In the genomic region with DNA sequence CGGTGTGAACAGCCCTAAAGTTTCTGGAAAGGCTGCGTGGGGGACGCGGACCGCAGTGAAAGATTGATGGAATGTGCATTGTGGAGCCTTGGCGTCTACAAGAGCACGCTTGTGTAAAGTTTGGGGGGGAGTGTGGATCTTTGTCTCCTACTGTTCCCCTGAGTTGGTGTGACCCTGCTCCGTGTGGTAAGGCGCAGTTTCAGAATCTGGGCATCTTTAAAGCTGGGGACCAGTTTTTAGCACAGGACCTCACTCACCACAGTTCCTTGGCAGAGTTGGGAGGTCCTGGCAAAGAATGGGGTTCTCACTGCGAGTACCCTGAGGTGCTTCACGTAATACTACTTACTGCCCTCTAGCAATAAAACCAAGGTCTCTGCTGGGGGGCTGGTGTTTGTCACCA, we compare ENCODE assay signal across 7 mouse cellular contexts. TPM values are rescaled to one million over a fixed set of nuclear protein-coding genes. Genes with fewer than 3 reads are reported as not detected.
DNase-seq lines count a peak whose midpoint lies in the region; ATAC-seq and TF ChIP-seq lines count a peak whose summit lies in the region.

No protein-coding gene starts in this region.

- H3K4me2 ChIP-seq in embryonic facial prominence, embryonic 14.5 days (ENCODE audit: low read depth, low read length): peak overlapping the region; percentile 56

- H3K9ac ChIP-seq in embryonic facial prominence, embryonic 14.5 days (ENCODE audit: low read depth, low read length): peak overlapping the region; percentile 72

- H3K36me3 ChIP-seq in spleen, adult 2 months (ENCODE audit: control insufficient read depth, insufficient read depth, low read length): no peaks in the 10 kb centered on the region
- no peaks in the 10 kb centered on the region for H3K36me3 ChIP-seq in embryonic facial prominence, embryonic 14.5 days (ENCODE audit: control insufficient read depth, insufficient read depth, low read length)
- H3K36me3 ChIP-seq in limb, embryonic 10.5 days: no peaks in the 10 kb centered on the region
- H3K36me3 ChIP-seq in small intestine, adult 2 months (ENCODE audit: control insufficient read depth, insufficient read depth, low read length): no peaks in the 10 kb centered on the region

- H3K4me1 ChIP-seq in spleen, adult 2 months (ENCODE audit: control insufficient read depth, insufficient read depth, insufficient read length): 0 out of 2 replicates have a peak, but pooled peaks cover 4% of the 10 kb centered on the region
- peaks cover 35% of the 10 kb centered on the region for H3K4me1 ChIP-seq in embryonic facial prominence, embryonic 14.5 days (ENCODE audit: control insufficient read depth, insufficient read depth, low read length)
- H3K4me1 ChIP-seq in limb, embryonic 10.5 days: peaks cover 60% of the 10 kb centered on the region
- H3K4me1 ChIP-seq in small intestine, adult 2 months (ENCODE audit: control insufficient read depth, insufficient read depth, insufficient read length, low read length): peaks cover 15% of the 10 kb centered on the region

- 13% methylated on average over 11 of the region's 11 CpGs for WGBS in spleen, adult 2 months
- 0% methylated on average over 11 of the region's 11 CpGs for WGBS in embryonic facial prominence, embryonic 14.5 days
- 0% methylated on average over 11 of the region's 11 CpGs for WGBS in limb, embryonic 10.5 days
- WGBS in small intestine, adult 2 months: 3% methylated on average over 11 of the region's 11 CpGs

- TF ChIP-seq POLR2A in spleen, adult 2 months (IDR thresholded peaks at IDR 0.05; ENCODE audit: low read depth, low read length): no peak
- no peak for TF ChIP-seq POLR2A in small intestine, adult 2 months (IDR thresholded peaks at IDR 0.05; ENCODE audit: low read depth, low read length)

- no peaks in the 10 kb centered on the region for H3K27me3 ChIP-seq in spleen, adult 2 months (ENCODE audit: control insufficient read depth, insufficient read depth, low read length)
- no peaks in the 10 kb centered on the region for H3K27me3 ChIP-seq in embryonic facial prominence, embryonic 14.5 days (replicated peaks; ENCODE audit: control insufficient read depth, insufficient read depth, low read length)
- H3K27me3 ChIP-seq in limb, embryonic 10.5 days (ENCODE audit: low read depth, poor library complexity, severe bottlenecking): no peaks in the 10 kb centered on the region
- H3K27me3 ChIP-seq in small intestine, adult 2 months (ENCODE audit: control insufficient read depth, insufficient read depth, low read length): no peaks in the 10 kb centered on the region

- TF ChIP-seq CTCF in spleen, adult 2 months (IDR thresholded peaks at IDR 0.05; ENCODE audit: extremely low read depth, insufficient read depth, insufficient read length, insufficient replicate concordance): no peak
- TF ChIP-seq CTCF in small intestine, adult 2 months (IDR thresholded peaks at IDR 0.05; ENCODE audit: extremely low read depth, insufficient read length, insufficient replicate concordance, low read depth, low read length): no peak

- intact Hi-C loops in left cerebral cortex, postnatal 25 days (cut with DNase I): no loop called here

- no peaks in the 10 kb centered on the region for H3K9me3 ChIP-seq in embryonic facial prominence, embryonic 14.5 days (ENCODE audit: control insufficient read depth, low read length)
- H3K9me3 ChIP-seq in limb, embryonic 10.5 days (replicated peaks): no peaks in the 10 kb centered on the region

- DNase-seq in spleen, adult 2 months (ENCODE audit: low read depth in 1 of 2, low spot score in 2 of 2): no peak
- no peak for DNase-seq in spleen, postnatal 4 days (ENCODE audit: low spot score in 2 of 2)
- DNase-seq in embryonic facial prominence, embryonic 14.5 days (ENCODE audit: low spot score): no peak
- DNase-seq in limb, embryonic 10.5 days (ENCODE audit: low spot score): no peak
- DNase-seq in left cerebral cortex, postnatal 25 days (ENCODE audit: low spot score in 2 of 2): no peak

- no peak for ATAC-seq in embryonic facial prominence, embryonic 14.5 days (ENCODE audit: low read depth)
- ATAC-seq in activated CD4-positive, CD25-positive, alpha-beta regulatory T cell, adult 4 months: no peak

- H3K4me3 ChIP-seq in spleen, adult 2 months (ENCODE audit: extremely low read depth, insufficient read depth, insufficient read length): peak overlapping the region; percentile 91
- H3K4me3 ChIP-seq in embryonic facial prominence, embryonic 14.5 days (ENCODE audit: low read depth, low read length): peak overlapping the region; percentile 72
- H3K4me3 ChIP-seq in limb, embryonic 10.5 days: peak overlapping the region; percentile 81
- H3K4me3 ChIP-seq in small intestine, adult 2 months (ENCODE audit: low read depth, low read length): peak overlapping the region; percentile 98

- H3K27ac ChIP-seq in spleen, adult 2 months (ENCODE audit: insufficient read depth, low read length): peak overlapping the region; percentile 72; the same call in 1 of the 2 replicates
- peak overlapping the region; percentile 85; the same call in 1 of the 2 replicates for H3K27ac ChIP-seq in embryonic facial prominence, embryonic 14.5 days (replicated peaks; ENCODE audit: low read depth, low read length)
- peak overlapping the region; percentile 97 for H3K27ac ChIP-seq in limb, embryonic 10.5 days
- H3K27ac ChIP-seq in small intestine, adult 2 months (ENCODE audit: insufficient read depth, low read depth, low read length): peak overlapping the region; percentile 91; the same call in 1 of the 2 replicates

RNA-seq across cellular contexts. Expression of gene Cemip2, which starts 1.0 kb away (rescaled TPM):
- 2.5 TPM in 2 replicates for polyA plus RNA-seq in spleen, adult 2 months (2012; rRNA removed)
- 33.8 and 34.7 TPM in 2 replicates for polyA plus RNA-seq in embryonic facial prominence, embryonic 14.5 days (2014; fragmentation: Nextera tagmentation; extraction: Ambion mirVana)
- polyA plus RNA-seq in limb, embryonic 10.5 days (2016; fragmentation: Nextera tagmentation; extraction: Ambion mirVana): 39.3 and 51.7 TPM in 2 replicates
- polyA plus RNA-seq in small intestine, adult 2 months (2012; rRNA removed): 2.0 and 3.8 TPM in 2 replicates
- polyA plus RNA-seq in activated CD4-positive, CD25-positive, alpha-beta regulatory T cell, adult 4 months (2017; shearing (Covaris generic)): 1 to 10 TPM; 6.3 to 7.2 TPM
- 10 to 100 TPM; 12.9 to 13.8 TPM for total RNA-seq in left cerebral cortex, postnatal 25 days (2021)
